Mouse (Mus musculus) olfactory bulb, adult 2 months (tissue): Measurements from ENCODE around the gene Ap3b1.

ENCODE experiments used
- CTCF ChIP-seq: fragments of 200-500 bp; IDR thresholded peaks from 2 replicates; pipeline ENCODE4 v1.5.1; 2012; ENCODE audit warnings: low read depth, mild to moderate bottlenecking, low read length, moderate library complexity; ENCODE audit not compliant: insufficient read depth
- POLR2A ChIP-seq: fragments of 200-500 bp; IDR thresholded peaks from 2 replicates; pipeline ENCODE4 v1.6.1; 2012; ENCODE audit warnings: mild to moderate bottlenecking, low read depth, low read length, moderate library complexity; ENCODE audit not compliant: insufficient read depth

DNA sequence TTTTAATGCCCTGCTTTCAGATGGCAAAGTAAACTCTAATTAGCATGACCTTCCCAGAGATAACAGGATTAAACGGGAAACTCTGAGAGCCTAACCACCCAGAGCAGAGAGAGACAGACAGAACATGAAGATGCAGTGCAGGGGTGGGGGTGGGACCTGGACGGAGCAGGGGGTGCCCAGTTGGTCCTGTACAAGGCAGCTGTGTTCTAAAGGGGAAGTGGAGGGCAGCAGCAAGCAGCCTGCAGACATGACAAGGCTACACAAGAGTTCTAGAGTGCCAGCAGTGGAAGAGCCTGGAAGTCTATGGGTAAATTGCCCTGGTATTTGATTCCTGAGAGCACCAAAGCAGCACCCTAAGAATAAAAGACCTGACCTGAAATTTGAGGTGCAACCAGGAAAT is 105.5 kb downstream of the Ap3b1 start:
- TF ChIP-seq CTCF (no peak), POLR2A (no peak)
